Mouse (Mus musculus) myocyte (in vitro differentiated cells): ENCODE data around the gene Fkbp7.

Experiments
- E2F4 ChIP-seq: IDR thresholded peaks from one replicate; pipeline ENCODE4 v1.6.1; 2011; ENCODE audit warnings: mild to moderate bottlenecking, control low read depth, moderate library complexity; ENCODE audit not compliant: insufficient read depth
- MAX ChIP-seq: IDR thresholded peaks from one replicate; pipeline ENCODE4 v1.6.1; 2011; ENCODE audit warnings: low read depth, mild to moderate bottlenecking, control low read depth
- MYOD1 ChIP-seq, 3 experiments: IDR thresholded peaks; one replicate each; pipeline ENCODE4 v1.6.1; 2011; ENCODE audit warnings: control low read depth in 2 of 3, low read depth in 2 of 3, mild to moderate bottlenecking in 2 of 3, moderate library complexity in 1 of 3; ENCODE audit not compliant: insufficient read length in 2 of 3, control insufficient read depth in 1 of 3
- MYOG ChIP-seq, 3 experiments: IDR thresholded peaks; one replicate each; pipeline ENCODE4 v1.6.1; 2011; ENCODE audit warnings: control low read depth in 2 of 3, low read depth in 2 of 3, mild to moderate bottlenecking in 2 of 3; ENCODE audit not compliant: insufficient read length in 2 of 3, control insufficient read depth in 1 of 3, insufficient read depth in 1 of 3
- POLR2A ChIP-seq: IDR thresholded peaks from one replicate; pipeline ENCODE4 v1.6.1; 2011; ENCODE audit warnings: low read depth, mild to moderate bottlenecking, control low read depth, moderate library complexity; ENCODE audit not compliant: insufficient read length
- POLR2AphosphoS2 ChIP-seq: IDR thresholded peaks from one replicate; pipeline ENCODE4 v1.6.1; 2011; ENCODE audit warnings: low read depth, control low read depth; ENCODE audit not compliant: insufficient read length
- REST ChIP-seq: IDR thresholded peaks from one replicate; pipeline ENCODE4 v1.6.1; 2011; ENCODE audit warnings: mild to moderate bottlenecking, control low read depth, moderate library complexity; ENCODE audit not compliant: insufficient read depth, insufficient read length
- TCF12 ChIP-seq: IDR thresholded peaks from one replicate; pipeline ENCODE4 v1.6.1; 2011; ENCODE audit warnings: mild to moderate bottlenecking, control low read depth; ENCODE audit not compliant: poor library complexity, insufficient read depth, severe bottlenecking
- TCF3 ChIP-seq: IDR thresholded peaks from one replicate; pipeline ENCODE4 v1.6.1; 2011; ENCODE audit warnings: low read depth, control low read depth; ENCODE audit not compliant: insufficient read length
- USF1 ChIP-seq: IDR thresholded peaks from one replicate; pipeline ENCODE4 v1.6.1; 2011; ENCODE audit warnings: low read depth, mild to moderate bottlenecking, control low read depth, moderate library complexity

GRCm38 (mm10) chr2:76618078-76618477, 54.8 kb downstream of the Fkbp7 start:
- TF ChIP-seq POLR2A (no peak), TCF12 (no peak), E2F4 (no peak), REST (no peak), MAX (no peak), USF1 (no peak), TCF3 (no peak), MYOD1 (IDR thresholded peaks at IDR 0.05; ENCODE audit: control insufficient read depth in 1 of 3, insufficient read length in 2 of 3, low read depth in 2 of 3) (no peak), MYOG (IDR thresholded peaks at IDR 0.05; ENCODE audit: control insufficient read depth in 1 of 3, insufficient read depth in 1 of 3, insufficient read length in 2 of 3, low read depth in 2 of 3) (no peak), POLR2AphosphoS2 (no peak)
